Mouse (Mus musculus) olfactory bulb, adult 2 months (tissue): Measurements from ENCODE around the gene Rsph14.

Experiments
- CTCF ChIP-seq: fragments of 200-500 bp; IDR thresholded peaks from 2 replicates; pipeline ENCODE4 v1.5.1; 2012; ENCODE audit warnings: low read depth, mild to moderate bottlenecking, low read length, moderate library complexity; ENCODE audit not compliant: insufficient read depth
- POLR2A ChIP-seq: fragments of 200-500 bp; IDR thresholded peaks from 2 replicates; pipeline ENCODE4 v1.6.1; 2012; ENCODE audit warnings: mild to moderate bottlenecking, low read depth, low read length, moderate library complexity; ENCODE audit not compliant: insufficient read depth

GRCm38 (mm10) chr10:75029677-75030076, 2.7 kb downstream of the Rsph14 start:
- TF ChIP-seq CTCF (no peak), POLR2A (no peak)
